Mouse (Mus musculus) adrenal gland, adult 2 months (tissue): ENCODE measurements around the gene Oscp1. TPM values are rescaled to one million over a fixed set of nuclear protein-coding genes. Genes with fewer than 3 reads are reported as not detected.
"Not testable (repeated sequence)": the region's sequence is repeated elsewhere in the genome, so short reads cannot be mapped to it uniquely, and the experiment has no call there.

ENCODE experiments used
- DNase-seq: peaks from one replicate; pipeline ENCODE4 v3.0.0; 2021
- polyA plus RNA-seq: library from polyadenylated mRNA; depleted of rRNA; stranded (reverse); fragments of >200 nt; gene quantifications from 2 replicates; pipeline ENCODE4 v1.2.3, GENCODE M21; 2012
- total RNA-seq, 2 experiments: library from RNA; stranded (reverse); gene quantifications; 2 replicates each; pipeline ENCODE4 v1.2.3; 2021

Oscp1 gene
- total and polyA plus RNA-seq, 3 experiments: 2.1 to 10.9 (median 9.5) TPM

DNA sequence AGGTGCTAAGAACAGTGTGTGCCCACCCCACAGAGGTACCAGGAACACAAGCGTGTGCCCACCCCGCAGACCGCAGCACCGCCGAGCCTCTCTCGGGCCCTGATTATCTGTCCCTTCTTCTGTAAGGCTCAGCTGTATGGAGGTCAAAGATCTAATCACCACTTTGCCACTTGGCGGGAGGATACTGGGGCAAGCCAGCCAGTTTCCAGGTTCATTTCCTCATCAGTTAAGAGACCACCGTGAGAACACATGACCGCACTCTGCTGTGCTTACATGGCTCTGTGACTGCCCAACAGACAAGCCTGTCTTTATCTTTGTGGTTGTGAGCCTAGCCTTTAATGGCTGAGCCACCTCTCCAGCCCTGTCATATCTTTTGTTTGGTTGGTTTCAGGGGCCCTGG lies 24.7 kb downstream of the Oscp1 start:
- no peak for DNase-seq

DNA sequence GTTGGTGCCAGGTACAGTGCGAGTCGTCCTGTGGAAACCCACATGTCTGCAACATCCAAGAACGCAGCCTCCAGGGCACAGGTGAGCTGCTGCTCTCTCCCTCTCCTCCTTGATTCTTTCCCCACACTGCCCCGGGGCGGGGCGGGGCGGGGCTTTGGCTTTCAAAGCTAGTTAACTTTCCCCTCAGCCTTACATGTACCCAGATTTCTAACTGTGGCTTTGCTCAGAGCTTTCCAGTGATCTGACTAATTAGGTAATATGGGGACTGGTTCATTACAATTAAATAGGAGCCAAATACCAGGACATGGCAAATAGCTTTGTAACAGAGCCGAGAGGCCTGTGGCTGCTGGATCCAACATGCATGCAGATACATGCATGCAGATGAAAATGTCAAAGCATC lies 26.0 kb downstream of the Oscp1 start:
- no peak for DNase-seq

DNA sequence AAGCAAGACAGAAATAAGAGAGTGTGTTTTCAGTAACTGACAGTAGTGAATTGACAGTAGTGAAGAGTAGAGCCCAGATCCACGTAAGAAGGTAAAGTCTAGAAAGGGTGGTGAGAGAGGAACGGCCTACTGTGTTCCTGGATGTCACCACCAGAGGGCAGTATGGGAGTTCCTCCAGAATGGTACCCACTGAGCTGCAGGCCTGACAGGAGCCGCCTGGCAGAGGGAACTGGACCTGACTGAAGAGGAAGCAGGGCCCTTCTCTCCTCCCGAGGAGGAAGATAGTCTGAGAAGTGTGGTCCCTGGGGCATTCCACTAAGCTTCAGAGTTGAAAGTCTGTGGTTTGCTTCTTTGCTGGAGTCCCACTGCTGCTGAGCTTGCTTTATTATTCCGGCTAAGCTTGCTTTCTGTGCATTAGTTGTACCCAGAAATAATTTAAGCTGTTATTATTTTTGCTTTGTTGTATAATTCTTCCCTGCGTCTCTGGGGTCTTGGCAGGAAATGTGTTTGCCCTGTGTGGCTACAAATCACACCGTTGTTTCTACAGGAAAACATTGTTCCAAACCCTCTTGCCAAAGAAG lies 27.7 kb downstream of the Oscp1 start:
- DNase-seq: peak; percentile 82

DNA sequence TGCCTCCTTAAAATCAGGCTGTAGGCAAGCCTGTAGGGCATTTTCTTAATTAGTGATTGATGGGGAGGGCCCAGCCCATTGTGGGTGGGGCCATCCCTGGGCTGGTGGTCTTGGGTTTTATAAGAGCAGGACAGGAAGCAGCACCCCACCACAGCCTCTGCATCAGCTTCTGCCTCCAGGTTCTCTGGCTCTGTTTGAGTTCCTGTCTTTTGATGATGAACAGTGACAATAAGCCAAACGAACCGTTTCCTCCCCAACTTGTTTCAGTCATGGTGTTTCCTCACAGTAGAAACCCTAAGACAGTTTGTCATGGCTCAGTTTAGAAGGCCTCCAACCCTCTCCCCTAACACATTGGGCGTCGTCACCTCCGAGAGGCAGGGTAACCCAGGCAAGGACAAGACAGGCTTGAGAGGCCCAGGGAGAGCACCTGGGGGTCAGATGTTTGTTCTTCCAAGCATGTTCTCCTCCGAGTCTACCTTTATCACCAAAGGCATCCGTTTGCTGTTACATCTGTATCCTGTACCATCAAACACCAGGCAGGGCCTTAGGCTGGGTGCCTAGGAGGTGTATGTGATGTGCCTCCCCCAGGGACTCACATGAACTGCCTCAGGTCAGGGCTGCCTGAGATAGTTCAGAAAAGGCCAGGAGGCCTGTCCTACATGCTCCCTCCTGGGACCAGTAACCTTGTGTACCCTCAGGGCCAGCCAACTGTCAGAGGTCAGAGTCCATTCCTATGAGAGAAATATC lies 31.9 kb downstream of the Oscp1 start:
- no peak for DNase-seq

DNA sequence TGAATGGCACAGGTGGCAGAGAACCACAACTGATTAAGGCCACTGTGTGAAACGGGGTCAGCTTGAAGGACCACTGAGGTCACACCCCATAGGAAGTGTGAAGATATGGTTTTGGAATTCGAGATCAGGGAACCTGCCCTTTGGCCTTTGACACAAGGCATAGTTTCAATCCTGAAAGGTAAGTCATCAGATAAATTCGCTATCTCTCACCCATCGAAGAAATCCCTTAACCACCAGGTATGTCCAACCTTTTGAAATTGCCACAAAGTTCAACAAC lies 32.4 kb downstream of the Oscp1 start:
- no peak for DNase-seq

DNA sequence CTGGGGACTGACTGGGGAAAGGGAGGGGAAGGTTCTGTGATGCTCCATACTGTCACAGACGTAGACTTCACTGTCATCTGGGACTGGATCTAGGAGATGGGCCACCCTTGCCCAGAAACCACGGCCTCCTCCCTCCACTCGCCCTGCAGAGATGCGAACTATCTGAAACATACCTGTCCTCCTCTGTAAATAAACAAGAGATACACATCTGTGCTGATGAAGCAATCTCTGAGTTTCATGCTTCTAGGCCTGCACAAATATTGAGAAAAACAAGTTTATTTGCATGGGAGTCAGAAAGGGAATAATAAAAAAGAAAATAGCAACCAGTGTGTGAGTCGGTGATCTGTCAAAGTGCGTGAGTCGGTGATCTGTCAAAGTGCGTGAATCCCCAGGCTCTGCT lies 33.5 kb downstream of the Oscp1 start:
- DNase-seq: no peak

DNA sequence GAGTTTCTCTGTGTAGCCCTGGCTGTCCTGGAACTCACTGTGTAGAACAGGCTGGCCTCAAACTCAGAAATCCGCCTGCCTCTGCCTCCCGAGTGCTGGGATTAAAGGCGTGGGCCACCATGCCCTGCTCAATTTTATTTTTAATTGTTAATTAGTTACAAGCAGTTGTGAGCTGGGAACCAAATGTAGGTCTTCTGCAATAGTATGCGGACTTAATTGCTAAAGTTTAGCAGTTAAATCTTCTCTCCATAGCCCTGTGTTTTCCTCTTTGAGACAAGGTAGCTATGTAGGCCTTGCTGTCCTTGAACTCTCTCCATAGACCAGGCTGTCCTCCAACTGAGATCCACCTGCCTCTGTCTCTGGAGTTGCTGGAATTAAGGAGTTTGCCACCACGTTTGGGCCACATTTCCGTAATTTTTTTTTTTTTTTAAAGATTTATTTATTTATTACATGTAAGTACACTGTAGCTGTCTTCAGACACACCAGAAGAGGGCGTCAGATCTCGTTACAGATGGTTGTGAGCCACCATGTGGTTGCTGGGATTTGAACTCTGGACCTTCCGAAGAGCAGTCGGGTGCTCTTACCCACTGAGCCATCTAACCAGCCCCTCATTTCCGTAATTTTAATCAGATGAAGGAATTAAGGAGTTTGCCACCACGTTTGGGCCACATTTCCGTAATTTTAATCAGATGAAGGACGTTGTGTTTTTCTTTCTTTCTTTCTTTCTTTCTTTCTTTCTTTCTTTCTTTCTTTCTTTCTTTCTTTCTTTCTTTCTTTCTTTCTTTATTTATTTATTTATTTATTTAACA lies 37.5 kb downstream of the Oscp1 start:
- DNase-seq: not testable (repeated sequence)

DNA sequence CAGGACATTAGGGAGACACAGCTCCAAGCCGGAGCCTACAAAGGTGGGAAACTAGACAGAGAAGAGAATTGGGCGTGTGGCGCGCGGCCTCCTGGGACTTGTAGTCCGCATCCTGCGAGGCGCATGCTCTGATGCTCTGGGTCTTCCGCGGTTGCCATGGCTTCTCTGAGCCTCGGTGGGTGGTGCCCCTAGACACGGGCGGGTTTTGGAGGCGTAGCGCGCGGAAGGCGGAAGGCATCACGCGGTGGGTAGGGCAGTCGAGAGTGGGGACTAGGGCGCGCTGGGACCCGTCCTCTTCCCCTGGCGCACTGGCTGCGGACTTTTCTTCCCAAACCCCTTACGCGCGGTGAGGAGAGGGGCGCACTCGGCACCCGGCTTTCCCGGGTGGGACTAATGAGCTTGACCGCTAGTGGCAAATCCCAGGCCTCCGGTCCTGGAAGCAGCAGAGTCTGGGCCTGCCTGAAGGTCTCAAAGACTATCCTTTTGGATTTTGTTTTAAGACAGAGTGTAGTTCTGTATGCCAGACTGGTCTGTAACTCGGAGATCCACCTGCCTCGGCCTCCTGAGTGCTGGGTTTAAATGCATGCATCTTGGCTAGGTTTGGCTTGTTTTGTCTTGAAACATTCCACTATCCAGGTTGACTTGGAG lies 38.2 kb downstream of the Oscp1 start, which contains the start of gene Lsm10:
TSS of gene Lsm10 (plus strand) at position 160 of the 648 bp plus-strand sequence.
- DNase-seq: peak; percentile 97

DNA sequence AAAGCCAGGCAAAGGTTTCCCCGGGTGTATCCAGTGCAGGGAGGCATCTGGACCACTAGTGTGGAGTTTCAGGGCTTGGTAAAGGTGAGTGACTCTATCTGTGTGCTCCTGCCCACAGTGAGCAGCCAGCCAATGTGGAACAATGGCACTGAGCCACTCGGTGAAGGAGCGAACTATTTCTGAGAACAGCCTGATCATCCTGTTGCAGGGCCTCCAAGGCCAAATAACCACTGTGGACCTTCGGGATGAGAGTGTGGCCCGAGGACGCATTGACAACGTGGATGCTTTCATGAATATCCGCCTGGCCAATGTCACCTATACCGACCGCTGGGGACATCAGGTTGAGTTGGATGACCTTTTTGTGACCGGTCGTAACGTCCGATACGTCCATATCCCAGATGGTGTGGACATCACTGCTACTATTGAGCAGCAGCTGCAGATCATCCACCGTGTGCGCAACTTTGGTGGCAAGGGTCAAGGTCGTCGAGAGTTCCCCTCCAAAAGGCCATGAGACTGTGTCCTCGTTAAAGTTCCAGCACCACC lies 39.4 kb downstream of the Oscp1 start:
- peak; percentile 30 for DNase-seq

DNA sequence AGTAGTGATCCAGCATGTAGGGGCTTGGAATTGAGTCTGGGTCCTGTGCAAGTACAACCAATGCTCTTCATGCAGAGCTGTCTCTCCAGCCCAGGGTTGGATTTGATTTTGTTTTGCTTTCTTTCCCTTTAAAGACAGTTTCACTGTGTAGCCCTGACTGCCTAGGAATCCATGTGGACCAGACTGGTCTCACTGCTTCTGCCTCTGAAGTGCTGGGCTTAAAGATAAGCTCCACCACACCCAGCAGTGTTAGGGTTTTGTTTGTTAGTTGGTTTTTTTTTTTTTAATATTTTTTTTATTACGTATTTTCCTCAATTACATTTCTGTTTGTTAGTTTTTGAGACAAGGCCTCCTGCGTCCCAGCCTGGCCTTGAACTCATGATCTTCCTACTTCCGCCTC lies 41.0 kb downstream of the Oscp1 start:
- no peak for DNase-seq

DNA sequence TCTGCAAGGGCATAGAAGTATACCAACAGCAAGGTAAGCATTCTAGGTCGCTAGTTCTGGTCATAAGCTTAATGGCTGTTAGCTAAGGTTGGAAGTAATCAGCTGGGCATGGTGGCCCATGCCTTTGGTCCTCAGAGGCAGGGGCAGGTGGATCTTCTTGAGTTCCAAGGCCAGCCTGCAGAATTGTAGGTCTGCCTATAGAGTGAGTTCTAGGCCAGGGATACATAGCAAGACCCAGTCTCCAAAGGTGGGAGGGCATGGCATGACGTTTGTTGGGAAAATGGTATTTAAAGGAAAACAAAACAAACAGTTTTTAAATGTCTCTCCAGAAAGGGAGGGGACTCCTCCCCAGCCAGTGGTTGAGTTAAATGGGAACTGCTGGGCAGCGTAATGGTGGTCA lies 42.4 kb downstream of the Oscp1 start:
- DNase-seq: no peak

DNA sequence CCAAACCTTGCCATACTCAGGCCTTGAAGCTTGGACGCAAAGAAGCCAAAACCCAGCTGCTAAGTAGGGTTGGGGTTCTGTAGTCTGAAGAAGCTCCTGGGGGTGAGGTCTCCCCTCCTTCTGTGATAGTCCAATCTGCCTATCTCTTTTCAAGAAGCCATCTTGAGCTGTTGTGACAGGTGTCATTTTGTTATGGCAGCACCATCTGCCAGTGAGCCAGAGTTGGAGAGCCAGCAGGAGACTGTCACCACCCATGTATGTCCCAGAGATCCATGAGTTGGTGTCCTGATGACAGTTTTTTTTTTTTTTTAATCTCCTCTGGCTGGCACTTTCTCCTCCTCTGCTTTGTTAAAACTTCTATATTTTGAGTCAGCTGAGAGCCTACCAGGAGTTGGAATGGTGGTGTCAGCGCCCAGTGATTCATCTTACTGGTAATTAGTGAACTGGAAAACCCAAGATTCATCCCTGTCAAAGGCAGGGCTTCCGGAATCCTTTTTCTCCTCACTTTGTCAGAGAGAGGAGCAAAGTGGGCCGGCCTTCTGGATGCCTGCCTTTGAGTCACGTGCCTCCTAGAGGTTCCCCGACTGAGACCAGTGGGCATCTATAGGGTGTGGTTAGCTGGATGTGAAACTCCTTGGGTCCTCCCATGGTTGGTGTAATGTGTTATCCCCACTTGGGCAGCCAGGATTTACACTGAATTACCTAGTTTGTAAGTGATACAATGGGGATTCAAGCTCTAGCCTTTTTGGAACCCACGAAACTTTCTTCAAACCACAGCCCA lies 43.9 kb downstream of the Oscp1 start:
- DNase-seq: peak; percentile 57

DNA sequence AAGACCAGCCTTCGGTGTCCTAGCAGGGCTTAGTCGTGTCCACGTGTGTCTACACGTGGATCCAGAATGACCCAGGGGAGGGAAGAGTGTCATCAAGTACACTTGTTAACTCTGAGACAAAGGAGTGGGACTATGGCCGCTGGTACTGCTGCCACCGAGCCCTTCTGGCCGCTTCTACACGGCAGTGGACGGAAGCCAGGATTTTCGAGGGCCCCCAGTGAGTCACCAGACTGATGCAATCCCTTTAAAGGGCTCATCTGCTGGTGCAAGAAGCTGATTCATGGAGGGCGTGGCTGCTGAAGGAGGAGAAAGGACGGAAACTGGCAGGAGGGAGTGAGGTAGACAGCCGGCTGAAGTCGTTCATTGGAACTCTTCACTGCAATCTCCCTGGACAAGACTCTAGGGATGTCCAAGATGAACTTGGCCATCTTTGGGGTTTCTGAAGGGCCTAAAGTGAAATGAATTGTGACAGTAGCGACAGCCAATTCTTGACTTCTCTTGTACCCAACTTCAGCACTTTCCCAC lies 44.8 kb downstream of the Oscp1 start:
- DNase-seq: peak; percentile 97

DNA sequence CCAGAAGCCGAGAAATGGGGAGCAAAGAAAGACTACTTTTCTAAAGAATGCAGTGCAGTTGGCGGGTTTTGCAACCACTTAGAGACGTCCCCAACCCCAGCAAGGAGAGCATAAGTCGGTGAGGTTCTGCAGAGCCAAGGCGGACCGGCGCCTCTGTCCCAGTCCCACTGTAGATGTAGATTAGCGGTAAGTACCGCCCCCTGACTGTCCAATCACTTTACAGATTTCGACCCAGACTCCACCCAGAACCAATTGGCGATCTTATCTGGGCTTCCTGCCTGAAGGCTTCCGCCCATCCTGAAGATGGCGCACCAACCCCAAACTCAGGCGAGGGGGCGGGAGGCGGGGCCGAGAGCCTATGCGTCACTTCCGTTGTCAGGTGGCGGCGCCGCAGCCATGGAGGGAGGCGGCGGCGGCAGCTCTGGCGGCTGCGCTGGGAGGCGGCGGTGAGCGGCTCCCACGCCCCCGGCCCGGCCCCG lies 45.3 kb downstream of the Oscp1 start, which contains the start of gene Stk40:
TSS of gene Stk40 (plus strand) at position 368 of the 479 bp plus-strand sequence.
- DNase-seq: peak; percentile 98

DNA sequence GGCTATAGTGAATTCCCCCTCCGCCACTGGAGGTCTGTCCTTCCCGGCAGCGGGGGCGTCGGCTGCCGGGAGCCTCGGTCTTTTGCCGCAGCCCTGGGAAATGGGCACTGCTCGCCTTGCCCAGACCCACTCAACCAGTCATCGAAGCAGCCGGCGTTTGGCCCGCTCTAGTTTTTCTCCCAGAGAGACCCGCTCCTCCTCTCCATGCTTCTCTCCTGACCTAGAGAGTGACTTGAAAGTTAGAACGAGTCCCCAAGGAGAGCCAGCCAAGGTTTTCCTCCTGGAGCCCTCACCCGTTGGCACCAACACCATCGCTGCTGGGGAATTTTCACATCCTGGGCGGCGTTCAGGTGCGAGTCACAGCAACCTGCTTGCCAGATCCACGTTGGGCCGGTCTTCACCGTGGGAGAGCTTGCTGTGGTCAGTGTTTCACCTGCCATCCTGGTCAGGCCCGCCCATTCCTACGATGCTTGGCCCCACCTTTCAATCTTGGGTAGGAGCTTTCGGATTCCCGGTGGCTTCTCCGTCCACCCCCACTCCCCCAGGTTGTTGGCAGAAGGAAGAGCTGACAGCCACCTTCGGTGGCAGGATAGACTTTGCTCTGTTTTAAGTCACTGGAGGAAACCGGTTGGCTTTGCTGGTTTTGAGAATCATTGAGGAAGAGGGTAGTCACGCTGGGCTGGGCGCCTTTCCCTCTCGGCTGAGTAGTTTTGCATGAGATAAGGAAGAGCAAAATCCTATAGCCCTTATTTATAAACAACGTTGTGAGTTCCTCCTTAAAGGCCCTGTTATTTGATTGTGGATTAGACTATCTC lies 46.1 kb downstream of the Oscp1 start:
- DNase-seq: peak; percentile 61

DNA sequence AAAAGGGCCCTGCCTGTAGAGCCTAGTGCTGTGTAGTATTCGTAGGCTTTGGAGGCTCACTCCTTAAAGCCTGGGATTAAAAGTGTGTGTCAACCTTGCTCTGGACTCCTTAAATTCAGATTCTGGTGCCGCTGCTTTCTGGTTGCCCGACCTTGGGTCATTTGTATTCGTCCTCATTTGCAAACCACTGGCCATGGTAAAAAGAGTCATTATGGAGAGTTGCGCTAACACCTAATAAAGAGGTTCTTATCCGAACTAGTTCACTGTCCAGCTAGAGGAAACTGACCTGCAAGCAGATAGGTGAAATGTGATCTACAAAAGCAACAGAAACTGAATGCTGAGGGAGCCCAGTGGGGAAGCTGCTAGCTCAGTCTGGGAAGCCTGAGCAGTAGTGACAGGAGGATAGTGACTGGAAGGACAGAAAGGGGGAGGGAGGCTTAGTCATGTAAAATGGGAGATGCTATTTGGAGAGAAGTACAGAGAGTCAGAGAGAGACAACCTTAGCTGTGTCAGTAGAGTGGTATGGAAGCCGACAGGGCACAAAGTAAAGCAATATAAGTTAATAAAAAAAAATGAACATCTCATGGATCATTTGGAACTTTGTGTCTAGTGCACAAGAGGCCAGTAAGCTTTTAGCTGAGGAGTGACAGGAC lies 46.9 kb downstream of the Oscp1 start:
- peak; percentile 47 for DNase-seq

DNA sequence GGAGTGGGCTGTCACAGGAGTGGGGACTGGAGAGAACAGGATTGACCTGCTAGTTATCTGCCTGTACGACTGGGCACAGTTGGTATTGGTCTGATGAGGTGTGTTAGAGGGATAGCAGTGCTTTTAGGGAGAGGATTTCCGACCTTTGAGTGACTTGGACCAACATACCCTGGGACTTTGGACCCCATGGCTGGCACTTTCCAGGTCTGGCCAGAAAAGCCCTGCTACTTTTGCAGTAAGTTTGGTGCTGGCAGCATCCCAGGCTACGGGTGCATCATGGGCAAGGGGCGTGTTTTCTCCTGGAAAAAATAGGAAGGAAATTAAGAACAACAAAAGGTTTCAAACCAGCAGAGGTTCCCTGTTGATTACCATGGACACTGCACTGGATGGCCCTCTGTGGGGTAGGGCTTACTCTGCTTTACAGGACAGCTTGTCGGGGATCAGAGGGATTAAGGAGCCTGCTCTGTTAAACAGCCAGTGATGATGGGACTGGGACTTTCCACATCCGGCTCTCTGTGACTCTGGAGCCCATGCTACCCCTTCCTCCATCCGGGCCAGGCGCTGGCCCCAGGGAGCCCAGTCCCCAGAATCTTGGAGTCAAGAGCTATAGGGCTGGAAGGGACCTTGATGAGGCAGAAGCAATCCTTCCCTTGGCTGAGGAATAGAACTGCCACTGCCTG lies 49.8 kb downstream of the Oscp1 start:
- DNase-seq: peak; percentile 60

DNA sequence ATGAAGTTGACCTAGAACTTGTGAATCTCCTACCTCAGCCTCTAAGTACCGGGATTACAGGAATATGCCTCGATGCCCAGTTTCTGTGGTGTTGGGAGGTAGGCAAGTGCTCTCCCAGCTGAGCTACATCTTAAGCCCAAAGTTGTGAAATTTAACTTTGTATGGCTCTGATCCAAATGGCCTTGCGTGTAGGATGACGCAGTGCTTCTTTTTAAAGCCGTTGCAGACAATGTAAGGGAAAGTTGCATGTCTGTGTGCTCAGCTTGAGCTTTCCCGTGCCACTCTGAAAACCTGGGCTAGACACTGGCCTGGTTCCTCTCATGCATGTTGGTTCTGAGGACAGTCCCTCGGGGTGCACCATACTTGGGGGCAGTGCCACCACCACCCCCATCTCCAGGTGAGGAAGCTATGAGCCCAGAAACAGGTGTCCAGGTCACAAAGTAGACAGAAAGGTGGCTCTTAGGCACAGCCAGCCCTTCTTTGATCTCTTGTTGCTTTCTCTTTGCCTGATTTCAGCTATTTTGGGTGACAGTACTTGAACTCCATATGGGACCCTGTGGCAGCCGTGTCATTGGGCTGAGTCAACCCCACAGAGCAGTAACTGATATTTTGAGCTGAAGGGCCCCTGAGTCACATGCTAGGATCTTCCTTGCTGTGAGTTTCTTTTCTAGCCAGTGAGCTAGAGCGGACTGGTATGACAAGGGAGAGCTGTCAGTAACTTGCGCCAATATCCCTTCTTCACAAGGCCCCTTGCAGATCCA lies 51.4 kb downstream of the Oscp1 start:
- peak; percentile 77 for DNase-seq
